In genomic region chr12:69751864-69752341, GRCm38 (mm10) we compare ENCODE assay signal across 9 mouse cellular contexts. TPM values are rescaled to one million over a fixed set of nuclear protein-coding genes. Genes with fewer than 3 reads are reported as not detected.
DNase-seq lines count a peak whose midpoint lies in the region; ATAC-seq and TF ChIP-seq lines count a peak whose summit lies in the region.
"Had no signal": no experiment of that assay in that cellular context is flagged by ENCODE, and none has a peak within 500 bp of the region (broad histone marks: within the 10 kb centered on the region; RNA-seq: fewer than 3 reads in every experiment).

No protein-coding gene starts in this region.

- H3K27me3 ChIP-seq in heart, adult 2 months (ENCODE audit: control insufficient read depth, insufficient read depth, low read length) = no peaks in the 10 kb centered on the region
- H3K27me3 ChIP-seq in kidney, embryonic 16.5 days (ENCODE audit: insufficient read depth, low read length) = no peaks in the 10 kb centered on the region

- no peaks in the 10 kb centered on the region for H3K79me2 ChIP-seq in heart, adult 2 months (replicated peaks; ENCODE audit: control insufficient read depth, insufficient read depth, low read length)

- no peak overlapping the region for H3K9ac ChIP-seq in heart, adult 2 months (ENCODE audit: low read depth, low read length)
- 0 out of 2 replicates have a peak overlapping the region, but pooled peaks have one; percentile 13 for H3K9ac ChIP-seq in kidney, embryonic 16.5 days (replicated peaks; ENCODE audit: low read length)

- peak; percentile 48 for TF ChIP-seq CTCF in layer of hippocampus, adult 2 months (conservative IDR thresholded peaks at IDR 0.05)
- TF ChIP-seq CTCF in heart, adult 2 months (IDR thresholded peaks at IDR 0.05) = peak; percentile 48

- TF ChIP-seq EP300 in heart, adult 2 months (IDR thresholded peaks at IDR 0.05; ENCODE audit: insufficient read depth, low read depth, low read length) = 0 out of 2 replicates have a peak, but pooled peaks have one; percentile 57

- peaks cover 7% of the 10 kb centered on the region for H3K4me1 ChIP-seq in heart, adult 2 months (ENCODE audit: control insufficient read depth, insufficient read depth, low read length)
- H3K4me1 ChIP-seq in kidney, embryonic 16.5 days (ENCODE audit: insufficient read depth, low read length) = peaks cover 13% of the 10 kb centered on the region

- no peak overlapping the region for H3K4me2 ChIP-seq in kidney, embryonic 16.5 days (replicated peaks; ENCODE audit: low read depth, low read length)

- 32% methylated on average over 10 of the region's 10 CpGs for WGBS in heart, adult 2 months
- WGBS in kidney, embryonic 16.5 days = 12% methylated on average over 10 of the region's 10 CpGs

- no peak overlapping the region for H3K4me3 ChIP-seq in layer of hippocampus, adult 2 months
- H3K4me3 ChIP-seq in heart, adult 2 months = no peak overlapping the region
- no peak overlapping the region for H3K4me3 ChIP-seq in kidney, embryonic 16.5 days (ENCODE audit: low read length)

- H3K9me3 ChIP-seq in kidney, embryonic 16.5 days (ENCODE audit: low read length) = no peaks in the 10 kb centered on the region
- H3K9me3 ChIP-seq: G1E had no signal

- intact Hi-C loops in heart, adult 2 months (cut with DNase I) = loop anchor here (10.0 kb wide), 1 partner anchor 393 kb away; no protein-coding TSS in a partner anchor

- TF ChIP-seq POLR2A in heart, adult 2 months (IDR thresholded peaks at IDR 0.05; ENCODE audit: insufficient read depth, low read depth, low read length) = no peak

- H3K36me3 ChIP-seq in heart, adult 2 months (ENCODE audit: control insufficient read depth, insufficient read depth, low read length) = 0 out of 2 replicates have a peak, but pooled peaks cover 2% of the 10 kb centered on the region
- peaks cover 7% of the 10 kb centered on the region; the same call in 1 of the 2 replicates for H3K36me3 ChIP-seq in kidney, embryonic 16.5 days (ENCODE audit: insufficient read depth, low read length)
- H3K36me3 ChIP-seq: G1E had no signal

- ATAC-seq in kidney, embryonic 16.5 days (ENCODE audit: low FRiP score, low TSS enrichment) = peak; percentile 82

- no peak overlapping the region for H3K27ac ChIP-seq in layer of hippocampus, adult 2 months
- peak overlapping the region; percentile 69 for H3K27ac ChIP-seq in heart, adult 2 months
- peak overlapping the region; percentile 82 for H3K27ac ChIP-seq in kidney, embryonic 16.5 days (ENCODE audit: low read length)

- no peak for DNase-seq in layer of hippocampus, adult 2 months (ENCODE audit: low spot score in 2 of 2)
- DNase-seq in layer of hippocampus, adult 9-10 months (ENCODE audit: low spot score) = no peak
- peak; percentile 49 to 64 for DNase-seq in heart, adult 2 months
- DNase-seq in retina, postnatal 7 days (ENCODE audit: low read depth, low spot score) = peak; percentile 20
- no peak for DNase-seq in spleen, postnatal 36 days (ENCODE audit: low spot score in 2 of 2)
- DNase-seq in right cerebral cortex, postnatal 10 days (ENCODE audit: low spot score in 2 of 2) = no peak
- DNase-seq in urinary bladder, postnatal 4 days (ENCODE audit: low spot score in 2 of 2) = no peak

RNA-seq across cellular contexts. Expression of gene Atp5s, which starts 27.2 kb away (rescaled TPM):
- total RNA-seq in layer of hippocampus, adult 2 months (2021) = 10 to 100 TPM; 30.0 to 33.3 TPM
- 10 to 100 TPM; 31.5 to 34.7 TPM for total RNA-seq in heart, adult 2 months (2021)
- polyA plus RNA-seq in heart, adult 2 months (2012; rRNA removed) = 22.5 and 56.1 TPM in 2 replicates
- 31.7 and 33.5 TPM in 2 replicates for polyA plus RNA-seq in kidney, embryonic 16.5 days (2015; fragmentation: Nextera tagmentation; extraction: Ambion mirVana)

RNA-seq across cellular contexts. Expression of gene L2hgdh, which starts 27.2 kb away (rescaled TPM):
- 10 to 100 TPM; 14.9 to 17.9 TPM for total RNA-seq in layer of hippocampus, adult 2 months (2021)
- total RNA-seq in heart, adult 2 months (2021) = 10 to 100 TPM; 41.9 to 49.4 TPM
- 13.8 and 33.4 TPM in 2 replicates for polyA plus RNA-seq in heart, adult 2 months (2012; rRNA removed)
- 25.2 and 26.9 TPM in 2 replicates for polyA plus RNA-seq in kidney, embryonic 16.5 days (2015; fragmentation: Nextera tagmentation; extraction: Ambion mirVana)

RNA-seq across cellular contexts. Expression of gene Cdkl1, which starts 39.2 kb away (rescaled TPM):
- 10 to 100 TPM; 21.5 to 27.4 TPM for total RNA-seq in layer of hippocampus, adult 2 months (2021)
- total RNA-seq in heart, adult 2 months (2021) = 10 to 100 TPM in 1 of 2 experiments, 1 to 10 TPM in 1; 9.3 to 11.2 TPM
- 2.0 and 3.0 TPM in 2 replicates for polyA plus RNA-seq in heart, adult 2 months (2012; rRNA removed)
- 25.7 and 32.4 TPM in 2 replicates for polyA plus RNA-seq in kidney, embryonic 16.5 days (2015; fragmentation: Nextera tagmentation; extraction: Ambion mirVana)
- total RNA-seq: G1E had no signal
- polyA plus RNA-seq: G1E had no signal

Comparison
In these comparisons a context has a peak if more than half of its experiments do, and no peak if none do; other contexts are left out.
1. DNase-seq: peak in heart, adult 2 months (2 of 2) and retina, postnatal 7 days (single experiment); none in layer of hippocampus, adult 2 months (0 of 2), layer of hippocampus, adult 9-10 months (single experiment), spleen, postnatal 36 days (0 of 2), right cerebral cortex, postnatal 10 days (0 of 2) and urinary bladder, postnatal 4 days (0 of 2).